Mouse (Mus musculus) hindbrain, embryonic 15.5 days (tissue): ENCODE results near the gene Sox1. TPM values are rescaled to one million over a fixed set of nuclear protein-coding genes. Genes with fewer than 3 reads are reported as not detected.

Experiments
- ATAC-seq: fragments of 200-750 bp; cut with Nextera tagmentation; 2 replicates; pipeline ENCODE4 v1.8.0; 2017; ENCODE audit warnings: low read depth, moderate number of reproducible peaks, moderate TSS enrichment; ENCODE audit not compliant: low FRiP score
- H3K27ac ChIP-seq: fragments of 300-500 bp; sonication (generic); replicated peaks from 2 replicates; pipeline ENCODE4 v1.5.1; 2015; ENCODE audit warnings: mild to moderate bottlenecking, inconsistent platforms
- H3K27me3 ChIP-seq: fragments of 300-500 bp; sonication (generic); 2 replicates; pipeline ENCODE4 v1.6.1; 2015; ENCODE audit warnings: control low read depth, inconsistent platforms
- H3K36me3 ChIP-seq: fragments of 300-500 bp; sonication (generic); 2 replicates; pipeline ENCODE4 v1.6.1; 2015; ENCODE audit warnings: control low read depth, inconsistent platforms
- H3K4me1 ChIP-seq: fragments of 300-500 bp; sonication (generic); replicated peaks from 2 replicates; pipeline ENCODE4 v1.6.1; 2015; ENCODE audit warnings: control low read depth, inconsistent platforms
- H3K4me2 ChIP-seq: fragments of 300-500 bp; sonication (generic); 2 replicates; pipeline ENCODE4 v1.6.1; 2015; ENCODE audit warnings: moderate library complexity, mild to moderate bottlenecking, inconsistent platforms
- H3K4me3 ChIP-seq: fragments of 300-500 bp; sonication (generic); 2 replicates; pipeline ENCODE4 v1.5.1; 2015; ENCODE audit warnings: mild to moderate bottlenecking, inconsistent platforms
- H3K9ac ChIP-seq: fragments of 300-500 bp; sonication (generic); 2 replicates; pipeline ENCODE4 v1.6.1; 2015; ENCODE audit warnings: inconsistent platforms
- H3K9me3 ChIP-seq: fragments of 300-500 bp; sonication (generic); 2 replicates; pipeline ENCODE4 v1.6.1; 2016; ENCODE audit warnings: control low read depth, inconsistent platforms
- WGBS: fragments of 180-500 bp; shearing (Covaris S2); methylation state at CpG from one replicate; pipeline ENCODE4 v1.1.7; 2015; 5-methylcytosine and 5-hydroxymethylcytosine counted together
- polyA plus RNA-seq: library from polyadenylated mRNA; unstranded; fragments of >200 nt; fragmentation: Nextera tagmentation; extraction: Ambion mirVana; gene quantifications from 2 replicates; pipeline ENCODE4 v1.2.1, GENCODE M21; 2015

Gene Sox1
- polyA plus RNA-seq, 1 experiment from 2014 or later = 1.9 TPM

- H3K27me3 ChIP-seq = peaks cover 62% of the 10 kb centered on the region
- ATAC-seq = peak; percentile 12; the same call in 1 of the 2 replicates
- H3K36me3 ChIP-seq = no peaks in the 10 kb centered on the region
- 2% methylated on average over 35 of the region's 35 CpGs for WGBS
- H3K27ac ChIP-seq = peak overlapping the region; percentile 81
- no peaks in the 10 kb centered on the region for H3K9me3 ChIP-seq
- H3K4me1 ChIP-seq = peaks cover 19% of the 10 kb centered on the region
- H3K9ac ChIP-seq = peak overlapping the region; percentile 8; the same call in 1 of the 2 replicates
- peak overlapping the region; percentile 23 for H3K4me3 ChIP-seq
- H3K4me2 ChIP-seq = peak overlapping the region; percentile 52
Measured at GRCm38 (mm10) chr8:12401391-12402270, 6.5 kb downstream of the Sox1 start.

- ATAC-seq = no peak
- Histone ChIP-seq H3K4me1 (0 out of 2 replicates have a peak, but pooled peaks cover 9% of the 10 kb centered on the region), H3K27ac (no peak overlapping the region; the same call in 1 of the 2 replicates), H3K27me3 (peaks cover 59% of the 10 kb centered on the region), H3K4me2 (no peak overlapping the region), H3K4me3 (no peak overlapping the region), H3K9me3 (no peaks in the 10 kb centered on the region), H3K9ac (no peak overlapping the region), H3K36me3 (no peaks in the 10 kb centered on the region)
- 8% methylated on average over 9 of the region's 9 CpGs for WGBS
Measured at GRCm38 (mm10) chr8:12402709-12403108, 7.6 kb downstream of the Sox1 start.

GRCm38 (mm10) chr8:12408020-12408419 is 12.9 kb downstream of the Sox1 start:
- no peak for ATAC-seq
- peaks cover 51% of the 10 kb centered on the region for H3K27me3 ChIP-seq
- no peaks in the 10 kb centered on the region for H3K36me3 ChIP-seq
- H3K27ac ChIP-seq = no peak overlapping the region
- H3K4me2 ChIP-seq = no peak overlapping the region
- no peaks in the 10 kb centered on the region for H3K9me3 ChIP-seq
- WGBS = 17% methylated on average over 10 of the region's 10 CpGs
- H3K4me3 ChIP-seq = no peak overlapping the region
- no peak overlapping the region for H3K9ac ChIP-seq
- H3K4me1 ChIP-seq = no peaks in the 10 kb centered on the region

- H3K27me3 ChIP-seq = peaks cover 36% of the 10 kb centered on the region
- no peaks in the 10 kb centered on the region for H3K9me3 ChIP-seq
- no peak for ATAC-seq
- no peak overlapping the region for H3K9ac ChIP-seq
- no peak overlapping the region for H3K27ac ChIP-seq
- no peaks in the 10 kb centered on the region for H3K36me3 ChIP-seq
- H3K4me1 ChIP-seq = no peaks in the 10 kb centered on the region
- 51% methylated on average over 3 of the region's 3 CpGs for WGBS
- H3K4me3 ChIP-seq = no peak overlapping the region
- no peak overlapping the region for H3K4me2 ChIP-seq
Measured at GRCm38 (mm10) chr8:12409976-12410375, 14.9 kb downstream of the Sox1 start.

- H3K27me3 ChIP-seq = peaks cover 11% of the 10 kb centered on the region
- WGBS = 89% methylated on average over 2 of the region's 2 CpGs
- no peaks in the 10 kb centered on the region for H3K36me3 ChIP-seq
Measured at GRCm38 (mm10) chr8:12417056-12417455, 22.0 kb downstream of the Sox1 start.

GRCm38 (mm10) chr8:12420537-12420936 is 25.4 kb downstream of the Sox1 start:
- Histone ChIP-seq H3K9ac (no peak overlapping the region), H3K27ac (no peak overlapping the region), H3K4me1 (no peaks in the 10 kb centered on the region), H3K36me3 (no peaks in the 10 kb centered on the region), H3K9me3 (no peaks in the 10 kb centered on the region), H3K27me3 (peaks cover 33% of the 10 kb centered on the region), H3K4me2 (no peak overlapping the region), H3K4me3 (no peak overlapping the region)
- ATAC-seq = no peak
- 76% methylated on average over 2 of the region's 2 CpGs for WGBS

More at GRCm38 (mm10) chr8:12417056-12417455, 22.0 kb downstream of the Sox1 start:
- Histone ChIP-seq H3K4me2 (no peak overlapping the region), H3K9ac (no peak overlapping the region), H3K4me1 (no peaks in the 10 kb centered on the region), H3K4me3 (no peak overlapping the region), H3K27ac (no peak overlapping the region), H3K9me3 (no peaks in the 10 kb centered on the region)
- no peak for ATAC-seq

GRCm38 (mm10) chr8:12425906-12426305 is 30.8 kb downstream of the Sox1 start:
- WGBS = 92% methylated on average over 8 of the region's 8 CpGs
- no peaks in the 10 kb centered on the region for H3K9me3 ChIP-seq
- H3K4me2 ChIP-seq = no peak overlapping the region
- peaks cover 73% of the 10 kb centered on the region for H3K27me3 ChIP-seq
- no peak for ATAC-seq
- H3K4me1 ChIP-seq = peaks cover 26% of the 10 kb centered on the region
- no peak overlapping the region for H3K27ac ChIP-seq
- H3K36me3 ChIP-seq = no peaks in the 10 kb centered on the region
- H3K4me3 ChIP-seq = no peak overlapping the region
- no peak overlapping the region for H3K9ac ChIP-seq

GRCm38 (mm10) chr8:12427346-12427745 is 32.3 kb downstream of the Sox1 start:
- ATAC-seq = no peak
- H3K27me3 ChIP-seq = peaks cover 85% of the 10 kb centered on the region
- no peak overlapping the region for H3K9ac ChIP-seq
- no peak overlapping the region for H3K4me2 ChIP-seq
- no peaks in the 10 kb centered on the region for H3K36me3 ChIP-seq
- WGBS = 64% methylated on average over 9 of the region's 9 CpGs
- H3K4me1 ChIP-seq = peaks cover 34% of the 10 kb centered on the region
- no peak overlapping the region for H3K27ac ChIP-seq
- H3K4me3 ChIP-seq = no peak overlapping the region
- H3K9me3 ChIP-seq = no peaks in the 10 kb centered on the region

- H3K9me3 ChIP-seq = no peaks in the 10 kb centered on the region
- peaks cover 36% of the 10 kb centered on the region for H3K4me1 ChIP-seq
- H3K4me2 ChIP-seq = no peak overlapping the region
- no peak overlapping the region for H3K4me3 ChIP-seq
- H3K36me3 ChIP-seq = no peaks in the 10 kb centered on the region
- ATAC-seq = no peak
- H3K9ac ChIP-seq = no peak overlapping the region
- H3K27ac ChIP-seq = no peak overlapping the region
- 19% methylated on average over 26 of the region's 26 CpGs for WGBS
- H3K27me3 ChIP-seq = peaks cover 86% of the 10 kb centered on the region
Measured at GRCm38 (mm10) chr8:12427886-12428799, 33.0 kb downstream of the Sox1 start.

GRCm38 (mm10) chr8:12428931-12429330 is 33.8 kb downstream of the Sox1 start:
- Histone ChIP-seq H3K9me3 (no peaks in the 10 kb centered on the region), H3K4me2 (no peak overlapping the region), H3K36me3 (no peaks in the 10 kb centered on the region), H3K4me1 (peaks cover 36% of the 10 kb centered on the region), H3K9ac (no peak overlapping the region), H3K27ac (no peak overlapping the region; the same call in 1 of the 2 replicates), H3K4me3 (no peak overlapping the region), H3K27me3 (peaks cover 87% of the 10 kb centered on the region)
- 20% methylated on average over 5 of the region's 5 CpGs for WGBS
- no peak for ATAC-seq

GRCm38 (mm10) chr8:12429601-12430172 is 34.6 kb downstream of the Sox1 start:
- ATAC-seq = no peak; the same call in 1 of the 2 replicates
- H3K9me3 ChIP-seq = no peaks in the 10 kb centered on the region
- H3K36me3 ChIP-seq = no peaks in the 10 kb centered on the region
- H3K9ac ChIP-seq = no peak overlapping the region
- peaks cover 86% of the 10 kb centered on the region for H3K27me3 ChIP-seq
- H3K27ac ChIP-seq = peak overlapping the region; percentile 49
- WGBS = 8% methylated on average over 9 of the region's 9 CpGs
- H3K4me2 ChIP-seq = no peak overlapping the region
- H3K4me1 ChIP-seq = peaks cover 36% of the 10 kb centered on the region
- H3K4me3 ChIP-seq = peak overlapping the region; percentile 31; the same call in 1 of the 2 replicates
